Mouse (Mus musculus): Measurements from ENCODE around the gene Npb. TPM values are rescaled to one million over a fixed set of nuclear protein-coding genes. Genes with fewer than 3 reads are reported as not detected.

The Npb gene
- polyA plus RNA-seq, 1 experiment from 2014 or later = 0.78 TPM

GRCm38 (mm10) chr11:120630881-120631725, 22.8 kb downstream of the Npb start:
- peaks cover 14% of the 10 kb centered on the region for H3K4me1 ChIP-seq (ENCODE audit: control insufficient read depth, insufficient read depth, low read length)

GRCm38 (mm10) chr11:120631726-120632448, 23.6 kb downstream of the Npb start:
- peak overlapping the region; percentile 88 for H3K27ac ChIP-seq (ENCODE audit: low read depth, low read length)
- H3K9me3 ChIP-seq (ENCODE audit: control insufficient read depth, low read length) = no peaks in the 10 kb centered on the region
- ATAC-seq (ENCODE audit: insufficient read depth, low FRiP score, low TSS enrichment) = no peak
- 60% methylated on average over 4 of the region's 4 CpGs for WGBS
- peaks cover 9% of the 10 kb centered on the region for H3K36me3 ChIP-seq (ENCODE audit: control insufficient read depth, insufficient read depth, low read length)
- peak overlapping the region; percentile 96 for H3K4me2 ChIP-seq (ENCODE audit: low read depth)
- H3K27me3 ChIP-seq (ENCODE audit: control insufficient read depth, insufficient read depth, low read length) = no peaks in the 10 kb centered on the region
- peak overlapping the region; percentile 89 for H3K9ac ChIP-seq (ENCODE audit: low read length)
- no peak for DNase-seq (ENCODE audit: low spot score)
- peaks cover 14% of the 10 kb centered on the region for H3K4me1 ChIP-seq (ENCODE audit: control insufficient read depth, insufficient read depth, low read length)
- H3K4me3 ChIP-seq (ENCODE audit: low read depth, low read length) = peak overlapping the region; percentile 96

More at GRCm38 (mm10) chr11:120630881-120631725, 22.8 kb downstream of the Npb start:
- ATAC-seq (ENCODE audit: insufficient read depth, low FRiP score, low TSS enrichment) (no peak), DNase-seq (ENCODE audit: low spot score) (no peak)
- Histone ChIP-seq H3K27ac (ENCODE audit: low read depth, low read length) (no peak overlapping the region), H3K4me2 (ENCODE audit: low read depth) (peak overlapping the region; percentile 96), H3K27me3 (ENCODE audit: control insufficient read depth, insufficient read depth, low read length) (no peaks in the 10 kb centered on the region), H3K9ac (ENCODE audit: low read length) (peak overlapping the region; percentile 0), H3K36me3 (ENCODE audit: control insufficient read depth, insufficient read depth, low read length) (peaks cover 9% of the 10 kb centered on the region), H3K4me3 (ENCODE audit: low read depth, low read length) (no peak overlapping the region), H3K9me3 (ENCODE audit: control insufficient read depth, low read length) (no peaks in the 10 kb centered on the region)
- 56% methylated on average over 6 of the region's 7 CpGs for WGBS

GRCm38 (mm10) chr11:120632559-120633519, 24.6 kb downstream of the Npb start:
- WGBS = under 1% methylated on average over 74 of the region's 116 CpGs
- H3K9me3 ChIP-seq (ENCODE audit: control insufficient read depth, low read length) = no peaks in the 10 kb centered on the region
- peak overlapping the region; percentile 89 for H3K9ac ChIP-seq (ENCODE audit: low read length)
- peaks cover 14% of the 10 kb centered on the region for H3K4me1 ChIP-seq (ENCODE audit: control insufficient read depth, insufficient read depth, low read length)
- H3K36me3 ChIP-seq (ENCODE audit: control insufficient read depth, insufficient read depth, low read length) = peaks cover 8% of the 10 kb centered on the region
- no peaks in the 10 kb centered on the region for H3K27me3 ChIP-seq (ENCODE audit: control insufficient read depth, insufficient read depth, low read length)
- peak overlapping the region; percentile 96 for H3K4me2 ChIP-seq (ENCODE audit: low read depth)
- H3K4me3 ChIP-seq (ENCODE audit: low read depth, low read length) = peak overlapping the region; percentile 96
- DNase-seq (ENCODE audit: low spot score) = peak; percentile 72
- H3K27ac ChIP-seq (ENCODE audit: low read depth, low read length) = peak overlapping the region; percentile 88
- peak; percentile 78 for ATAC-seq (ENCODE audit: insufficient read depth, low FRiP score, low TSS enrichment)

GRCm38 (mm10) chr11:120633520-120634343, 25.5 kb downstream of the Npb start, which contains the start of gene Mafg:
Gene Mafg, minus strand, starts transcription at chr11:120633600.
- Histone ChIP-seq H3K36me3 (ENCODE audit: control insufficient read depth, insufficient read depth, low read length) (peaks cover 5% of the 10 kb centered on the region), H3K4me2 (ENCODE audit: low read depth) (peak within 1 kb of the TSS; percentile 96), H3K4me3 (ENCODE audit: low read depth, low read length) (peak within 1 kb of the TSS; percentile 96), H3K27ac (ENCODE audit: low read depth, low read length) (peak within 1 kb of the TSS; percentile 88), H3K4me1 (ENCODE audit: control insufficient read depth, insufficient read depth, low read length) (peaks cover 14% of the 10 kb centered on the region), H3K27me3 (ENCODE audit: control insufficient read depth, insufficient read depth, low read length) (no peaks in the 10 kb centered on the region), H3K9me3 (ENCODE audit: control insufficient read depth, low read length) (no peaks in the 10 kb centered on the region), H3K9ac (ENCODE audit: low read length) (peak within 1 kb of the TSS; percentile 89)
- WGBS = 11% methylated on average over 56 of the region's 58 CpGs
- DNase-seq (ENCODE audit: low spot score) (peak; percentile 97), ATAC-seq (ENCODE audit: insufficient read depth, low FRiP score, low TSS enrichment) (peak; percentile 87)

- no peak overlapping the region for H3K27ac ChIP-seq (ENCODE audit: low read depth, low read length)
- H3K4me3 ChIP-seq (ENCODE audit: low read depth, low read length) = no peak overlapping the region
- H3K36me3 ChIP-seq (ENCODE audit: control insufficient read depth, insufficient read depth, low read length) = no peaks in the 10 kb centered on the region
- H3K9ac ChIP-seq (ENCODE audit: low read length) = no peak overlapping the region
- peaks cover 13% of the 10 kb centered on the region for H3K4me1 ChIP-seq (ENCODE audit: control insufficient read depth, insufficient read depth, low read length)
- no peak for DNase-seq (ENCODE audit: low spot score)
- no peak overlapping the region for H3K4me2 ChIP-seq (ENCODE audit: low read depth)
- no peaks in the 10 kb centered on the region for H3K9me3 ChIP-seq (ENCODE audit: control insufficient read depth, low read length)
- no peak for ATAC-seq (ENCODE audit: insufficient read depth, low FRiP score, low TSS enrichment)
- no peaks in the 10 kb centered on the region for H3K27me3 ChIP-seq (ENCODE audit: control insufficient read depth, insufficient read depth, low read length)
- WGBS = 87% methylated on average over 5 of the region's 5 CpGs
These were observed 26.5 kb downstream of the Npb start for GRCm38 (mm10) chr11:120634810-120635209.

- H3K36me3 ChIP-seq (ENCODE audit: control insufficient read depth, insufficient read depth, low read length) = no peaks in the 10 kb centered on the region; the same call in 1 of the 2 replicates
- WGBS = 60% methylated on average over 9 of the region's 9 CpGs
- ATAC-seq (ENCODE audit: insufficient read depth, low FRiP score, low TSS enrichment) = no peak
- H3K9me3 ChIP-seq (ENCODE audit: control insufficient read depth, low read length) = no peaks in the 10 kb centered on the region
- H3K4me1 ChIP-seq (ENCODE audit: control insufficient read depth, insufficient read depth, low read length) = peaks cover 10% of the 10 kb centered on the region
- H3K4me2 ChIP-seq (ENCODE audit: low read depth) = no peak overlapping the region
- H3K27me3 ChIP-seq (ENCODE audit: control insufficient read depth, insufficient read depth, low read length) = no peaks in the 10 kb centered on the region
- H3K9ac ChIP-seq (ENCODE audit: low read length) = peak overlapping the region; percentile 22; the same call in 1 of the 2 replicates
- no peak overlapping the region for H3K4me3 ChIP-seq (ENCODE audit: low read depth, low read length)
- no peak overlapping the region for H3K27ac ChIP-seq (ENCODE audit: low read depth, low read length)
- DNase-seq (ENCODE audit: low spot score) = no peak
These were observed 33.0 kb downstream of the Npb start for GRCm38 (mm10) chr11:120641255-120641654.

GRCm38 (mm10) chr11:120641869-120642268, 33.6 kb downstream of the Npb start:
- H3K4me3 ChIP-seq (ENCODE audit: low read depth, low read length) = no peak overlapping the region
- WGBS = 78% methylated on average over 8 of the region's 8 CpGs
- DNase-seq (ENCODE audit: low spot score) = no peak
- ATAC-seq (ENCODE audit: insufficient read depth, low FRiP score, low TSS enrichment) = no peak
- H3K36me3 ChIP-seq (ENCODE audit: control insufficient read depth, insufficient read depth, low read length) = no peaks in the 10 kb centered on the region; the same call in 1 of the 2 replicates
- H3K27ac ChIP-seq (ENCODE audit: low read depth, low read length) = no peak overlapping the region
- H3K4me1 ChIP-seq (ENCODE audit: control insufficient read depth, insufficient read depth, low read length) = peaks cover 10% of the 10 kb centered on the region
- H3K9ac ChIP-seq (ENCODE audit: low read length) = no peak overlapping the region
- H3K4me2 ChIP-seq (ENCODE audit: low read depth) = no peak overlapping the region
- no peaks in the 10 kb centered on the region for H3K9me3 ChIP-seq (ENCODE audit: control insufficient read depth, low read length)
- no peaks in the 10 kb centered on the region for H3K27me3 ChIP-seq (ENCODE audit: control insufficient read depth, insufficient read depth, low read length)
